In the genomic region with DNA sequence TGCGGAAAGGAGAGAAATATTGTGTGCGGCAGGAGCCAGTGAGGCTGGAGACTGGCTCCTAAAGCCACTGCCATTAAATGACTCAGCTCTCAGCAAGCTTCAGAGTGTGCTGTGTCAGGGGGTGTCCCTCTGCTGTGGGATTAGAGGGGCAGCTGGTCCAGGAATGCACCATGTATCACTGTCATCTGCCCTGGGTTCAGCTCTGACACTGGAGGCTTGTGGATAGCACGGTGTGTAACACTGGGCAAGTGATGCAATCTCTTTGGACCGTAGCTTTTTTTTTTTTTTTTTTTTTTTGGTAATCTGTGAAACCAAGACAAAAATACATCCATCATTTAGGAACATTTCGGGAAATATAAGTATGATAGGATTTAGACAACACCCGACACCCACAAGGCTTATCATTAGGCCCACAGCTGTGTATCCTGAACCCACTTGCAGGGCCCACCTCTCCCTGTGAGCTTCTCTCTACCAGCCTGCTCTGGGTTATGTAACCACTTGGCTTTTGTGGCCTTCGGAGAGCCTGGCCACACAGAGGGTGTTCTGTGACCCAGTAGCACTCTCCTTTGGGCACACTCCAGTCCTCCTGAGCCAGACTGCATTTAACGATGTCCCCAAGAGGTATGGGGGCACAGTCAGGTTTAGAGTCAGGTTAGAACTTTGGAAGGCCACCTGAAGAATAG, we compare ENCODE assay signal across 14 mouse cellular contexts. TPM values are rescaled to one million over a fixed set of nuclear protein-coding genes. Genes with fewer than 3 reads are reported as not detected.
DNase-seq lines count a peak whose midpoint lies in the region; ATAC-seq and TF ChIP-seq lines count a peak whose summit lies in the region.
"Had no signal": no experiment of that assay in that cellular context is flagged by ENCODE, and none has a peak within 500 bp of the region (broad histone marks: within the 10 kb centered on the region; RNA-seq: fewer than 3 reads in every experiment).

No protein-coding gene starts in this region.

- in situ Hi-C loops in Patski (cut with MboI; ENCODE audit: low pct_unique_long_range_greater_than_20kb) = loop anchor here (10.0 kb wide), 1 partner anchor 398 kb away; no protein-coding TSS in a partner anchor

- H3K36me3 ChIP-seq in liver, embryonic 13.5 days = no peaks in the 10 kb centered on the region
- H3K36me3 ChIP-seq in liver, embryonic 11.5 days (ENCODE audit: control insufficient read depth, insufficient read depth, low read length) = no peaks in the 10 kb centered on the region
- no peaks in the 10 kb centered on the region for H3K36me3 ChIP-seq in embryonic facial prominence, embryonic 14.5 days (ENCODE audit: control insufficient read depth, insufficient read depth, low read length)
- H3K36me3 ChIP-seq in intestine, embryonic 16.5 days (ENCODE audit: control insufficient read depth, insufficient read depth, low read length) = no peaks in the 10 kb centered on the region
- H3K36me3 ChIP-seq: G1E had no signal

- TF ChIP-seq CTCF in gastrocnemius, adult 2 months (IDR thresholded peaks at IDR 0.05) = no peak
- TF ChIP-seq CTCF in Patski (IDR thresholded peaks at IDR 0.05) = no peak

- peak; percentile 63 for ATAC-seq in liver, embryonic 13.5 days (ENCODE audit: low read depth)
- ATAC-seq in liver, embryonic 11.5 days (replicated peaks; ENCODE audit: low FRiP score) = no peak
- ATAC-seq in Patski = peak; percentile 95
- peak; percentile 70; the same call in 1 of the 2 replicates for ATAC-seq in embryonic facial prominence, embryonic 14.5 days (ENCODE audit: low read depth)
- no peak for ATAC-seq in intestine, embryonic 16.5 days
- ATAC-seq: hindbrain, postnatal 0 days had no signal

- no peak overlapping the region for H3K9ac ChIP-seq in liver, embryonic 13.5 days
- no peak overlapping the region for H3K9ac ChIP-seq in liver, embryonic 11.5 days (ENCODE audit: low read depth, low read length)
- no peak overlapping the region for H3K9ac ChIP-seq in embryonic facial prominence, embryonic 14.5 days (ENCODE audit: low read depth, low read length)
- no peak overlapping the region for H3K9ac ChIP-seq in intestine, embryonic 16.5 days (ENCODE audit: low read depth, low read length)
- H3K9ac ChIP-seq: liver, embryonic 14.5 days had no signal

- DNase-seq in gastrocnemius, adult 2 months = peak; percentile 31
- DNase-seq in gastrocnemius, postnatal 36 days = no peak
- no peak for DNase-seq in liver, embryonic 13.5 days
- no peak for DNase-seq in liver, embryonic 11.5 days (ENCODE audit: low spot score)
- DNase-seq in Patski (ENCODE audit: low read depth, low spot score) = peak; percentile 79
- DNase-seq in embryonic facial prominence, embryonic 14.5 days (ENCODE audit: low spot score) = peak; percentile 17
- no peak for DNase-seq in layer of hippocampus, postnatal 36 days
- DNase-seq: layer of hippocampus, adult 9-11 months; thymus, postnatal 4 days had no signal

- CTCF ChIA-PET in Patski (lab: Charles Lee) = interaction anchor here (0.7 to 1.9 kb wide), 4 partner anchors 14 to 404 kb away, joined by 3 to 4 read pairs (median 4); no protein-coding TSS in a partner anchor

- intact Hi-C loops in gastrocnemius, adult 2 months (cut with DNase I) = no loop called here
- intact Hi-C loops in gastrocnemius, postnatal 36 days (cut with DNase I) = no loop called here

- POLR2A ChIA-PET in Patski (lab: Charles Lee) = interaction anchor here (0.5 to 1.1 kb wide), 4 partner anchors 8 to 92 kb away, joined by 3 to 5 read pairs (median 3); no protein-coding TSS in a partner anchor

- no peak overlapping the region for H3K4me3 ChIP-seq in gastrocnemius, adult 2 months
- H3K4me3 ChIP-seq in liver, embryonic 13.5 days (replicated peaks) = no peak overlapping the region
- no peak overlapping the region for H3K4me3 ChIP-seq in liver, embryonic 11.5 days (ENCODE audit: low read depth, low read length)
- no peak overlapping the region for H3K4me3 ChIP-seq in embryonic facial prominence, embryonic 14.5 days (ENCODE audit: low read depth, low read length)
- H3K4me3 ChIP-seq in intestine, embryonic 16.5 days (ENCODE audit: low read length) = no peak overlapping the region

- 62% methylated on average over 8 of the region's 8 CpGs for WGBS in liver, embryonic 13.5 days (ENCODE audit: insufficient replicate concordance)
- 64% methylated on average over 8 of the region's 8 CpGs for WGBS in liver, embryonic 11.5 days
- 80% methylated on average over 8 of the region's 8 CpGs for WGBS in embryonic facial prominence, embryonic 14.5 days
- WGBS in intestine, embryonic 16.5 days = 76% methylated on average over 8 of the region's 8 CpGs

- H3K9me3 ChIP-seq in liver, embryonic 13.5 days (replicated peaks) = no peaks in the 10 kb centered on the region
- no peaks in the 10 kb centered on the region for H3K9me3 ChIP-seq in liver, embryonic 11.5 days (ENCODE audit: control insufficient read depth, low read length)
- no peaks in the 10 kb centered on the region for H3K9me3 ChIP-seq in embryonic facial prominence, embryonic 14.5 days (ENCODE audit: control insufficient read depth, low read length)
- H3K9me3 ChIP-seq in intestine, embryonic 16.5 days (ENCODE audit: control insufficient read depth, low read length) = no peaks in the 10 kb centered on the region
- H3K9me3 ChIP-seq: G1E had no signal

- H3K27me3 ChIP-seq in liver, embryonic 13.5 days = no peaks in the 10 kb centered on the region
- no peaks in the 10 kb centered on the region for H3K27me3 ChIP-seq in liver, embryonic 11.5 days (replicated peaks; ENCODE audit: control insufficient read depth, insufficient read depth, low read length)
- H3K27me3 ChIP-seq in Patski = no peaks in the 10 kb centered on the region
- H3K27me3 ChIP-seq in embryonic facial prominence, embryonic 14.5 days (replicated peaks; ENCODE audit: control insufficient read depth, insufficient read depth, low read length) = no peaks in the 10 kb centered on the region
- no peaks in the 10 kb centered on the region for H3K27me3 ChIP-seq in intestine, embryonic 16.5 days (replicated peaks; ENCODE audit: control insufficient read depth, insufficient read depth, low read length)

- H3K4me2 ChIP-seq in liver, embryonic 13.5 days = no peak overlapping the region
- H3K4me2 ChIP-seq in liver, embryonic 11.5 days = no peak overlapping the region
- no peak overlapping the region for H3K4me2 ChIP-seq in embryonic facial prominence, embryonic 14.5 days (ENCODE audit: low read depth, low read length)
- H3K4me2 ChIP-seq in intestine, embryonic 16.5 days (ENCODE audit: low read depth, low read length) = no peak overlapping the region

- H3K27ac ChIP-seq in gastrocnemius, adult 2 months = no peak overlapping the region
- no peak overlapping the region for H3K27ac ChIP-seq in liver, embryonic 13.5 days
- H3K27ac ChIP-seq in liver, embryonic 11.5 days (ENCODE audit: low read depth, low read length) = no peak overlapping the region
- H3K27ac ChIP-seq in embryonic facial prominence, embryonic 14.5 days (replicated peaks; ENCODE audit: low read depth, low read length) = no peak overlapping the region
- no peak overlapping the region for H3K27ac ChIP-seq in intestine, embryonic 16.5 days (ENCODE audit: low read length)
- H3K27ac ChIP-seq: hindbrain, postnatal 0 days; liver, embryonic 14.5 days had no signal

- no peaks in the 10 kb centered on the region for H3K4me1 ChIP-seq in liver, embryonic 13.5 days (replicated peaks)
- H3K4me1 ChIP-seq in liver, embryonic 11.5 days (replicated peaks; ENCODE audit: control insufficient read depth, insufficient read depth, low read length) = no peaks in the 10 kb centered on the region
- no peaks in the 10 kb centered on the region for H3K4me1 ChIP-seq in embryonic facial prominence, embryonic 14.5 days (ENCODE audit: control insufficient read depth, insufficient read depth, low read length)
- H3K4me1 ChIP-seq in intestine, embryonic 16.5 days (ENCODE audit: control insufficient read depth, insufficient read depth, low read length) = 0 out of 2 replicates have a peak, but pooled peaks cover 3% of the 10 kb centered on the region

RNA-seq across cellular contexts. Expression of gene Adra1b, which starts 26.3 kb away (rescaled TPM):
- total RNA-seq in gastrocnemius, adult 2 months (2021) = under 1 TPM; 0.26 to 0.42 TPM
- under 1 TPM; 0.22 to 0.26 TPM for total RNA-seq in gastrocnemius, postnatal 36 days (2021)
- 2.8 and 2.9 TPM in 2 replicates for polyA plus RNA-seq in liver, embryonic 13.5 days (2015; fragmentation: Nextera tagmentation; extraction: Ambion mirVana)
- 0.55 and 1.0 TPM in 2 replicates for polyA plus RNA-seq in liver, embryonic 11.5 days (2014; fragmentation: Nextera tagmentation; extraction: Ambion mirVana)
- 3.7 TPM for polyA plus RNA-seq in Patski (2021)
- 0.59 and 0.67 TPM in 2 replicates for polyA plus RNA-seq in embryonic facial prominence, embryonic 14.5 days (2014; fragmentation: Nextera tagmentation; extraction: Ambion mirVana)
- total RNA-seq in layer of hippocampus, postnatal 36 days (2021) = 1 to 10 TPM; 3.3 to 3.4 TPM
- 0.22 and 0.35 TPM in 2 replicates for polyA plus RNA-seq in intestine, embryonic 16.5 days (2015; fragmentation: Nextera tagmentation; extraction: Ambion mirVana)
- total RNA-seq: granulocyte monocyte progenitor cell, adult 5-6 weeks had no signal
- polyA plus RNA-seq: G1E had no signal

Comparison
In these comparisons a context has a peak if more than half of its experiments do, and no peak if none do; other contexts are left out.
1. DNase-seq: peak in gastrocnemius, adult 2 months (single experiment), Patski (single experiment) and embryonic facial prominence, embryonic 14.5 days (single experiment); none in gastrocnemius, postnatal 36 days (0 of 2), liver, embryonic 13.5 days (single experiment), liver, embryonic 11.5 days (single experiment) and layer of hippocampus, postnatal 36 days (0 of 2).
2. ATAC-seq: peak in liver, embryonic 13.5 days (single experiment), Patski (single experiment) and embryonic facial prominence, embryonic 14.5 days (single experiment); none in liver, embryonic 11.5 days (single experiment) and intestine, embryonic 16.5 days (single experiment).